Mouse (Mus musculus): ENCODE data around the gene Adprm. TPM values are rescaled to one million over a fixed set of nuclear protein-coding genes. Genes with fewer than 3 reads are reported as not detected.
A peak's percentile ranks its signal among the peaks of the same experiment; 100 is the strongest.
"Not testable (repeated sequence)": the region's sequence is repeated elsewhere in the genome, so short reads cannot be mapped to it uniquely, and the experiment has no call there.

Adprm gene
- polyA plus RNA-seq, 1 experiment from 2014 or later, result 15.0 TPM

DNA sequence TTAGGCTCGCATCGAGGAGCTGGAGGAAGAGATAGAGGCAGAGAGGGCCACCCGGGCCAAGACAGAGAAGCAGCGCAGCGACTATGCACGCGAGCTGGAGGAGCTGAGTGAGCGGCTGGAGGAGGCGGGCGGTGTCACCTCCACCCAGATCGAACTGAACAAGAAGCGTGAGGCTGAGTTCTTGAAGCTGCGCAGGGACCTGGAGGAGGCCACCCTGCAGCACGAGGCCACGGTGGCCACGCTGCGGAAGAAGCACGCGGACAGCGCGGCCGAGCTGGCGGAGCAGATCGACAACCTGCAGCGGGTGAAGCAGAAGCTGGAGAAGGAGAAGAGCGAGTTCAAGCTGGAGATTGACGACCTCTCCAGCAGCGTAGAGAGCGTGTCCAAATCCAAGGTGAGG, 42.1 kb upstream of the Adprm start:
- Histone ChIP-seq H3K4me2 (ENCODE audit: low read depth, low read length) (no peak overlapping the region), H3K27me3 (ENCODE audit: insufficient read depth, low read length) (peaks cover 4% of the 10 kb centered on the region; the same call in 1 of the 2 replicates), H3K9me3 (ENCODE audit: low read length) (no peaks in the 10 kb centered on the region), H3K9ac (replicated peaks) (no peak overlapping the region), H3K4me3 (ENCODE audit: low read depth, low read length) (no peak overlapping the region), H3K4me1 (ENCODE audit: insufficient read depth) (no peaks in the 10 kb centered on the region), H3K36me3 (replicated peaks; ENCODE audit: insufficient read depth, low read length) (no peaks in the 10 kb centered on the region), H3K27ac (ENCODE audit: low read depth) (no peak overlapping the region)
- TF ChIP-seq EP300 (IDR thresholded peaks at IDR 0.05; ENCODE audit: low read depth), result no peak
- TF ChIP-seq CTCF (IDR thresholded peaks at IDR 0.05; ENCODE audit: low read depth), result no peak
- ATAC-seq (no peak), DNase-seq (no peak)
- 57% methylated on average over 29 of the region's 29 CpGs for WGBS (ENCODE audit: insufficient replicate concordance)

DNA sequence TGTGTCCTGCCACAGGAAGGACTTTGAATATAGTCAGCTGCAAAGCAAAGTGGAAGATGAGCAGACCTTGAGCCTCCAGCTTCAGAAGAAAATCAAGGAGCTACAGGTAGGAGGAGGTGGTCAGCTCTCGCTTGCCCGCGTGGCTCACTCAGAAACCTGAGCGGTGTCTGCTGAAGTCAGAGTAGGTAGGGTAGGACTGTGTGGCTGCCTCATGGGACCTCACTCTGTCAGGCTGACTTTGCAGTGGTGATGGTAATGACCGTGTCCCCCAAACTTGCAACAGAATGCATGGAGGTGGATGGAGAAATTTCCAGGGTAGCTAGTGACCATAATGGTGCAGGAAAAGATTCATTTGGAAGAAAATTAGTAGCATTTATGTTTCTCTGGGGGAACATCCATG, 41.3 kb upstream of the Adprm start:
- H3K27ac ChIP-seq (ENCODE audit: low read depth), result no peak overlapping the region
- no peak overlapping the region for H3K4me2 ChIP-seq (ENCODE audit: low read depth, low read length)
- H3K27me3 ChIP-seq (ENCODE audit: insufficient read depth, low read length), result peaks cover 4% of the 10 kb centered on the region; the same call in 1 of the 2 replicates
- no peak overlapping the region for H3K4me3 ChIP-seq (ENCODE audit: low read depth, low read length)
- WGBS (ENCODE audit: insufficient replicate concordance), result 94% methylated on average over 5 of the region's 5 CpGs
- no peaks in the 10 kb centered on the region for H3K4me1 ChIP-seq (ENCODE audit: insufficient read depth)
- TF ChIP-seq CTCF (IDR thresholded peaks at IDR 0.05; ENCODE audit: low read depth), result no peak
- TF ChIP-seq EP300 (IDR thresholded peaks at IDR 0.05; ENCODE audit: low read depth), result no peak
- no peak for ATAC-seq
- H3K9ac ChIP-seq (replicated peaks), result no peak overlapping the region
- DNase-seq, result no peak
- no peaks in the 10 kb centered on the region for H3K9me3 ChIP-seq (ENCODE audit: low read length)
- H3K36me3 ChIP-seq (replicated peaks; ENCODE audit: insufficient read depth, low read length), result no peaks in the 10 kb centered on the region

DNA sequence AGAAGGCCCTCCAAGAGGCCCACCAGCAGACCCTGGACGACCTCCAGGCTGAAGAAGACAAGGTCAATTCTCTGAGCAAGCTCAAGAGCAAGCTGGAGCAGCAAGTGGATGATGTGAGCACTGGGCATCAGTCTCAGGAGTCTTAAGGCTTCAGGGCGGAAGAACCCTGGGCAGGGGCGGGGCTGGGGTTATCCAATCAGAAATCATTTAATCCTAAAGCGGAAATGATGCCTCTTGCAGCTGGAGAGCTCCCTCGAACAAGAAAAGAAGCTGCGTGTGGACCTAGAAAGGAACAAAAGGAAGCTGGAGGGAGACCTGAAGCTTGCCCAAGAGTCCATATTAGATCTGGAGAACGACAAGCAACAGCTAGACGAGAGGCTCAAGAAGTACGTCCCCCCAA, 40.8 kb upstream of the Adprm start:
- H3K9ac ChIP-seq (replicated peaks), result no peak overlapping the region
- H3K9me3 ChIP-seq (ENCODE audit: low read length), result no peaks in the 10 kb centered on the region
- TF ChIP-seq CTCF (IDR thresholded peaks at IDR 0.05; ENCODE audit: low read depth), result no peak
- no peak for TF ChIP-seq EP300 (IDR thresholded peaks at IDR 0.05; ENCODE audit: low read depth)
- no peak overlapping the region for H3K27ac ChIP-seq (ENCODE audit: low read depth)
- DNase-seq (no peak), ATAC-seq (no peak)
- peaks cover 4% of the 10 kb centered on the region; the same call in 1 of the 2 replicates for H3K27me3 ChIP-seq (ENCODE audit: insufficient read depth, low read length)
- H3K4me2 ChIP-seq (ENCODE audit: low read depth, low read length), result no peak overlapping the region
- no peak overlapping the region for H3K4me3 ChIP-seq (ENCODE audit: low read depth, low read length)
- no peaks in the 10 kb centered on the region for H3K36me3 ChIP-seq (replicated peaks; ENCODE audit: insufficient read depth, low read length)
- no peaks in the 10 kb centered on the region for H3K4me1 ChIP-seq (ENCODE audit: insufficient read depth)
- WGBS (ENCODE audit: insufficient replicate concordance), result 64% methylated on average over 9 of the region's 9 CpGs

DNA sequence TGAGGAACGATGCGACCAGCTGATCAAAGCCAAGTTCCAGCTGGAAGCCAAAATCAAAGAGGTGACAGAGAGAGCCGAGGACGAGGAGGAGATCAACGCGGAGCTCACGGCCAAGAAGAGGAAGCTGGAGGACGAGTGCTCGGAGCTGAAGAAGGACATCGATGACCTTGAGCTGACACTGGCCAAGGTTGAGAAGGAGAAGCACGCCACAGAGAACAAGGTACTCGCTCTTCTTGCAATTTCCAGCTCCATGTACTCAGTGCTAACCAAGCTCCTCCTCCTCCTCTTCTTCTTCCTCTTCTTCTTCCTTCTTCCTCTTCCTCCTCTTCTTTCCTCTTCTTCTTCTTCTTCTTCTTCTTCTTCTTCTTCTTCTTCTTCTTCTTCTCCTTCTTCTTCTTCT, 40.0 kb upstream of the Adprm start:
- not testable (repeated sequence) for DNase-seq; H3K27ac ChIP-seq (ENCODE audit: low read depth); H3K4me2 ChIP-seq (ENCODE audit: low read depth, low read length); H3K4me1 ChIP-seq (ENCODE audit: insufficient read depth); ATAC-seq; H3K27me3 ChIP-seq (ENCODE audit: insufficient read depth, low read length); H3K9me3 ChIP-seq (ENCODE audit: low read length); H3K4me3 ChIP-seq (ENCODE audit: low read depth, low read length); H3K36me3 ChIP-seq (replicated peaks; ENCODE audit: insufficient read depth, low read length); H3K9ac ChIP-seq (replicated peaks)
- 89% methylated on average over 12 of the region's 12 CpGs for WGBS (ENCODE audit: insufficient replicate concordance)

DNA sequence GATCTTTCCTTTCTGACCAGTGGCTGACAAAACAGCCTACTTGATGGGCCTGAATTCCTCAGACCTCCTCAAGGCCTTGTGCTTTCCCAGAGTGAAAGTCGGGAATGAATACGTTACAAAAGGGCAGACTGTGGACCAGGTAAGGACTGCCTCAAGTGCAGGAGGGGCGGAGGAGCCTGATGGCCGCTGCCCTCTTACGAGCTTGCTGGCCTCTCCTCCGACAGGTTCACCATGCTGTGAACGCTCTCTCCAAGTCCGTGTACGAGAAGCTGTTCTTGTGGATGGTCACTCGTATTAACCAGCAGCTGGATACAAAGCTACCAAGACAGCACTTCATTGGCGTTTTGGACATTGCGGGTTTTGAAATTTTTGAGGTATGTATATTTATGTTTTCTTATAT, 34.8 kb upstream of the Adprm start:
- no peaks in the 10 kb centered on the region for H3K9me3 ChIP-seq (ENCODE audit: low read length)
- H3K4me2 ChIP-seq (ENCODE audit: low read depth, low read length), result no peak overlapping the region
- H3K36me3 ChIP-seq (replicated peaks; ENCODE audit: insufficient read depth, low read length), result no peaks in the 10 kb centered on the region
- TF ChIP-seq EP300 (IDR thresholded peaks at IDR 0.05; ENCODE audit: low read depth), result no peak
- no peak for TF ChIP-seq CTCF (IDR thresholded peaks at IDR 0.05; ENCODE audit: low read depth)
- no peaks in the 10 kb centered on the region for H3K4me1 ChIP-seq (ENCODE audit: insufficient read depth)
- H3K9ac ChIP-seq (replicated peaks), result no peak overlapping the region
- H3K27me3 ChIP-seq (ENCODE audit: insufficient read depth, low read length), result peaks cover 17% of the 10 kb centered on the region
- ATAC-seq, result no peak
- no peak overlapping the region for H3K4me3 ChIP-seq (ENCODE audit: low read depth, low read length)
- 84% methylated on average over 12 of the region's 12 CpGs for WGBS (ENCODE audit: insufficient replicate concordance)
- DNase-seq, result no peak
- no peak overlapping the region for H3K27ac ChIP-seq (ENCODE audit: low read depth)

DNA sequence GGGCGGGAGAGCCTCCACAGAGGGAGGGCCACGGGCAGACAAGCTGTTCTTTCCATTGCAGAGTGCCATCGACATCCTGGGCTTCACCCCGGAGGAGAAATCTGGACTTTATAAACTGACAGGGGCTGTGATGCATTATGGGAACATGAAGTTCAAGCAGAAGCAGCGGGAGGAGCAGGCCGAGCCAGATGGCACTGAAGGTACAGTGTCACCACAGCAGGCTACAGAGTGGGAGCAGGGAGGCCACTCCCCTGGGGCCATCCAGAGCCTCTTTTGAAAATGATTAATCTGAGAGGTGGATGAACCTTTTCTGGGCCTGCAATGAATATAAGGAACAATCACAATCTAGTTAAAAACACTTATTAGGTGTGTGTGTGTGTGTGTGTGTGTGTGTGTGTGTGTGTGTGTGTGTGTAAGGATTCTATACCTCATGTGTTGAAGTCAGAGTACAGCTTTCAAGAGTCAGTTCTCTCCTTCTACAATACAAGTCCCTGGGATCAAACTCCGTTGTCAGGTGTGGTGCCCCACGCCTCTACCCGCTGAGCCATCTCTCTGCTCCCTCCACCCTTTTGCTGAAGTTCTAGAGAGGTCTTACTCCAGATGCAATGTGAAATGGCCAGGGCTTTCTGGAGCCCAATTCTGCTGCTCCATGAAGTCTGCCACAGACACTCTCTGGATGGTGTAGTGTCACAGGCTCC, 34.2 kb upstream of the Adprm start:
- no peak overlapping the region for H3K9ac ChIP-seq (replicated peaks)
- ATAC-seq, result peak; percentile 68
- H3K36me3 ChIP-seq (replicated peaks; ENCODE audit: insufficient read depth, low read length), result no peaks in the 10 kb centered on the region
- TF ChIP-seq EP300 (IDR thresholded peaks at IDR 0.05; ENCODE audit: low read depth) (no peak), CTCF (IDR thresholded peaks at IDR 0.05; ENCODE audit: low read depth) (no peak)
- H3K4me1 ChIP-seq (ENCODE audit: insufficient read depth), result no peaks in the 10 kb centered on the region
- WGBS (ENCODE audit: insufficient replicate concordance), result 55% methylated on average over 9 of the region's 9 CpGs
- no peak overlapping the region for H3K27ac ChIP-seq (ENCODE audit: low read depth)
- DNase-seq, result no peak
- no peak overlapping the region for H3K4me3 ChIP-seq (ENCODE audit: low read depth, low read length)
- H3K4me2 ChIP-seq (ENCODE audit: low read depth, low read length), result no peak overlapping the region
- H3K27me3 ChIP-seq (ENCODE audit: insufficient read depth, low read length), result peaks cover 17% of the 10 kb centered on the region
- H3K9me3 ChIP-seq (ENCODE audit: low read length), result no peaks in the 10 kb centered on the region
